Mouse (Mus musculus): ENCODE results near the gene Hoxb9. TPM values are rescaled to one million over a fixed set of nuclear protein-coding genes. Genes with fewer than 3 reads are reported as not detected.

The Hoxb9 gene
- total and polyA plus RNA-seq, 2 experiments, result not detected

GRCm38 (mm10) chr11:96314671-96315343 is 43.5 kb downstream of the Hoxb9 start:
- no peak for DNase-seq (ENCODE audit: extremely low read depth, low read depth, low spot score)
- Histone ChIP-seq H3K27ac (replicated peaks; ENCODE audit: insufficient read depth, low read depth, low read length) (peak overlapping the region; percentile 62), H3K36me3 (ENCODE audit: control insufficient read depth, insufficient read depth, low read length) (no peaks in the 10 kb centered on the region), H3K4me1 (ENCODE audit: control insufficient read depth, insufficient read depth, low read length) (0 out of 2 replicates have a peak, but pooled peaks cover 5% of the 10 kb centered on the region), H3K27me3 (ENCODE audit: control insufficient read depth, insufficient read depth, low read length) (peaks cover 11% of the 10 kb centered on the region), H3K4me3 (ENCODE audit: insufficient read depth, low read depth, low read length) (peak overlapping the region; percentile 58), H3K79me2 (ENCODE audit: control insufficient read depth, insufficient read depth, low read length) (peaks cover under 1% of the 10 kb centered on the region; the same call in 1 of the 2 replicates), H3K9ac (ENCODE audit: low read depth, low read length) (peak overlapping the region; percentile 60)
- TF ChIP-seq CTCF (IDR thresholded peaks at IDR 0.05; ENCODE audit: low read depth, low read length), result no peak
- no peak for TF ChIP-seq POLR2A (IDR thresholded peaks at IDR 0.05; ENCODE audit: extremely low read depth, insufficient read depth, low read length)
- WGBS, result 3% methylated on average over 34 of the region's 34 CpGs

- Histone ChIP-seq H3K4me3 (ENCODE audit: insufficient read depth, low read depth, low read length) (peak overlapping the region; percentile 58), H3K27me3 (ENCODE audit: control insufficient read depth, insufficient read depth, low read length) (peaks cover 14% of the 10 kb centered on the region)
- WGBS, result 9% methylated on average over 5 of the region's 5 CpGs
These were observed 44.1 kb downstream of the Hoxb9 start for GRCm38 (mm10) chr11:96315344-96315681.

GRCm38 (mm10) chr11:96316696-96317607 is 45.7 kb downstream of the Hoxb9 start:
- WGBS, result 23% methylated on average over 18 of the region's 18 CpGs
- Histone ChIP-seq H3K27me3 (ENCODE audit: control insufficient read depth, insufficient read depth, low read length) (peaks cover 14% of the 10 kb centered on the region), H3K4me3 (ENCODE audit: insufficient read depth, low read depth, low read length) (no peak overlapping the region), H3K27ac (replicated peaks; ENCODE audit: insufficient read depth, low read depth, low read length) (no peak overlapping the region), H3K4me1 (ENCODE audit: control insufficient read depth, insufficient read depth, low read length) (no peaks in the 10 kb centered on the region), H3K79me2 (ENCODE audit: control insufficient read depth, insufficient read depth, low read length) (peaks cover 3% of the 10 kb centered on the region; the same call in 1 of the 2 replicates), H3K36me3 (ENCODE audit: control insufficient read depth, insufficient read depth, low read length) (no peaks in the 10 kb centered on the region; the same call in 1 of the 2 replicates), H3K9ac (ENCODE audit: low read depth, low read length) (no peak overlapping the region)
- TF ChIP-seq POLR2A (IDR thresholded peaks at IDR 0.05; ENCODE audit: extremely low read depth, insufficient read depth, low read length) (no peak), CTCF (IDR thresholded peaks at IDR 0.05; ENCODE audit: low read depth, low read length) (no peak)
- no peak for DNase-seq (ENCODE audit: extremely low read depth, low read depth, low spot score)

More at GRCm38 (mm10) chr11:96315344-96315681, 44.1 kb downstream of the Hoxb9 start:
- Histone ChIP-seq H3K36me3 (ENCODE audit: control insufficient read depth, insufficient read depth, low read length) (no peaks in the 10 kb centered on the region), H3K79me2 (ENCODE audit: control insufficient read depth, insufficient read depth, low read length) (peaks cover 3% of the 10 kb centered on the region; the same call in 1 of the 2 replicates), H3K27ac (replicated peaks; ENCODE audit: insufficient read depth, low read depth, low read length) (peak overlapping the region; percentile 62), H3K9ac (ENCODE audit: low read depth, low read length) (peak overlapping the region; percentile 60), H3K4me1 (ENCODE audit: control insufficient read depth, insufficient read depth, low read length) (0 out of 2 replicates have a peak, but pooled peaks cover 5% of the 10 kb centered on the region)
- TF ChIP-seq POLR2A (IDR thresholded peaks at IDR 0.05; ENCODE audit: extremely low read depth, insufficient read depth, low read length), result no peak
- no peak for TF ChIP-seq CTCF (IDR thresholded peaks at IDR 0.05; ENCODE audit: low read depth, low read length)
- no peak for DNase-seq (ENCODE audit: extremely low read depth, low read depth, low spot score)

GRCm38 (mm10) chr11:96317608-96318367 is 46.5 kb downstream of the Hoxb9 start, which contains the start of gene Hoxb4:
Gene Hoxb4, plus strand, starts transcription at chr11:96318267.
- H3K4me1 ChIP-seq (ENCODE audit: control insufficient read depth, insufficient read depth, low read length), result no peaks in the 10 kb centered on the region
- no peak for DNase-seq (ENCODE audit: extremely low read depth, low read depth, low spot score)
- TF ChIP-seq POLR2A (IDR thresholded peaks at IDR 0.05; ENCODE audit: extremely low read depth, insufficient read depth, low read length) (no peak), CTCF (IDR thresholded peaks at IDR 0.05; ENCODE audit: low read depth, low read length) (no peak)
- H3K9ac ChIP-seq (ENCODE audit: low read depth, low read length), result peak within 1 kb of the TSS; percentile 90
- peak within 1 kb of the TSS; percentile 80 for H3K27ac ChIP-seq (replicated peaks; ENCODE audit: insufficient read depth, low read depth, low read length)
- peaks cover 3% of the 10 kb centered on the region; the same call in 1 of the 2 replicates for H3K79me2 ChIP-seq (ENCODE audit: control insufficient read depth, insufficient read depth, low read length)
- H3K27me3 ChIP-seq (ENCODE audit: control insufficient read depth, insufficient read depth, low read length), result peaks cover 14% of the 10 kb centered on the region
- H3K36me3 ChIP-seq (ENCODE audit: control insufficient read depth, insufficient read depth, low read length), result no peaks in the 10 kb centered on the region; the same call in 1 of the 2 replicates
- H3K4me3 ChIP-seq (ENCODE audit: insufficient read depth, low read depth, low read length), result peak within 1 kb of the TSS; percentile 89
- WGBS, result 9% methylated on average over 28 of the region's 28 CpGs

- peaks cover 3% of the 10 kb centered on the region; the same call in 1 of the 2 replicates for H3K79me2 ChIP-seq (ENCODE audit: control insufficient read depth, insufficient read depth, low read length)
- no peak for DNase-seq (ENCODE audit: extremely low read depth, low read depth, low spot score)
- peaks cover 14% of the 10 kb centered on the region for H3K27me3 ChIP-seq (ENCODE audit: control insufficient read depth, insufficient read depth, low read length)
- H3K9ac ChIP-seq (ENCODE audit: low read depth, low read length), result peak overlapping the region; percentile 90
- H3K4me3 ChIP-seq (ENCODE audit: insufficient read depth, low read depth, low read length), result peak overlapping the region; percentile 89
- H3K36me3 ChIP-seq (ENCODE audit: control insufficient read depth, insufficient read depth, low read length), result no peaks in the 10 kb centered on the region; the same call in 1 of the 2 replicates
- peak overlapping the region; percentile 80 for H3K27ac ChIP-seq (replicated peaks; ENCODE audit: insufficient read depth, low read depth, low read length)
- TF ChIP-seq CTCF (IDR thresholded peaks at IDR 0.05; ENCODE audit: low read depth, low read length) (no peak), POLR2A (IDR thresholded peaks at IDR 0.05; ENCODE audit: extremely low read depth, insufficient read depth, low read length) (no peak)
- 3% methylated on average over 45 of the region's 45 CpGs for WGBS
- H3K4me1 ChIP-seq (ENCODE audit: control insufficient read depth, insufficient read depth, low read length), result no peaks in the 10 kb centered on the region
These were observed 47.3 kb downstream of the Hoxb9 start for GRCm38 (mm10) chr11:96318368-96319070.
